Mouse (Mus musculus): ENCODE results near the gene Tmod2. TPM values are rescaled to one million over a fixed set of nuclear protein-coding genes. Genes with fewer than 3 reads are reported as not detected.
A peak's percentile ranks its signal among the peaks of the same experiment; 100 is the strongest.

Tmod2 gene
- total and polyA plus RNA-seq, 3 experiments: not detected

DNA sequence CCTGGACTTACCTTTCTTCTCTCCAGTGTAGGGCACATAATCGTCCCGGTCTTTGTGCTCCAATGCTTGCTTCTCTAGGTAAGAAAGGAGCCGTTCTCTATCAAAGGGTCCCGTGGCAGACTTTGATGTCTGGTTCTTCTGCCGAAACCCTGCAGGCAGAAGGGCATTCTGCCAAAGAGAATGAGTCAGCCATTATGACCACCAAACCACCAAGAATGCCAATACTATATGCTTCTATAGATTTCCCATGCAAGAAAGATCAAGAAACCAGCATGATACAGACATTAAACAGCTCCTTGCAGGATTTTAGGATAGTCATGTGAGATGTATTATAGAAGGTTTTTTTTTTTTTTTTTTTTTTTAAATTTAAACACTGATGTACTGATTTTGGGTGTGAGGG, 81.8 kb downstream of the Tmod2 start (continued):
- TF ChIP-seq USF2 (IDR thresholded peaks at IDR 0.05; ENCODE audit: borderline replicate concordance in 1 of 2, insufficient read depth in 1 of 2, low read depth in 1 of 2, low read length in 2 of 2) (no peak), MYB (IDR thresholded peaks at IDR 0.05; ENCODE audit: low read depth, low read length) (no peak), ZMIZ1 (IDR thresholded peaks at IDR 0.05; ENCODE audit: low read depth, low read length) (no peak), HCFC1 (IDR thresholded peaks at IDR 0.05; ENCODE audit: low read depth, low read length) (no peak)

DNA sequence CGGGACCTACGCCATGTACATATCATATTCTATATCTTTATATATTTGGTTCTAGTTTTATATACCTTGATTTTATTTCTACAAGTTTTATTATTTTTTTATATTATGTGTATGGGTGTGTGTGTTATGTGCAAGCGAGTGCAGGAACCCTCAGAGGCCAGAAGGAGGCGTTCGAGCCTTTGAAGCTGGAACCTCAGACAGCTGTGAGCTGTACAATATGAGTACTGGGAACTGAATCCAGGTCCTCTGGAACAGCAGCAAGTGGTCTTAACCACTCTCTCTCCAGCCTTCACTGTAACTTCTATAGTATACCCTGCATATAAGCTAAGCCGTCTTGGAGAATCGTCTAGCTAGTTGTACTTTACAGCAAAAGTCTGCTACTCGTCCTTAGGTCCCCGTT, 83.0 kb downstream of the Tmod2 start:
- Histone ChIP-seq H3K27ac (ENCODE audit: control insufficient read depth, low read depth, low read length) (no peak overlapping the region), H3K9me3 (replicated peaks; ENCODE audit: insufficient read depth, low read length) (no peaks in the 10 kb centered on the region), H3K4me1 (ENCODE audit: control insufficient read depth in 1 of 2, insufficient read depth in 2 of 2, low read length in 2 of 2) (peaks cover 15% of the 10 kb centered on the region in 2 experiments), H3K79me2 (ENCODE audit: control insufficient read depth, insufficient read depth, low read length, poor library complexity) (no peaks in the 10 kb centered on the region; the same call in 1 of the 2 replicates), H3K9ac (ENCODE audit: control insufficient read depth, low read depth, low read length, poor library complexity, severe bottlenecking) (no peak overlapping the region), H3K27me3 (ENCODE audit: control insufficient read depth in 1 of 2, insufficient read depth in 2 of 2, low read length in 2 of 2) (no peaks in the 10 kb centered on the region), H3K36me3 (ENCODE audit: control insufficient read depth in 1 of 2, insufficient read depth in 2 of 2, low read length in 2 of 2) (peaks cover 13 to 27% of the 10 kb centered on the region in 2 experiments), H3K4me3 (ENCODE audit: control insufficient read depth in 1 of 2, insufficient read depth in 1 of 2, low read depth in 2 of 2, low read length in 2 of 2) (no peak overlapping the region)
- DNase-seq (ENCODE audit: low read depth, low spot score): peak; percentile 41
- TF ChIP-seq CTCF (IDR thresholded peaks at IDR 0.05 in 2 of 3, conservative IDR thresholded peaks at IDR 0.05 in 1 of 3; ENCODE audit: control insufficient read depth in 1 of 3, insufficient read depth in 1 of 3, low read depth in 2 of 3, low read length in 3 of 3, poor library complexity in 1 of 3, severe bottlenecking in 1 of 3) (peak in 2 of 3 experiments; percentile 21 to 34; a peak in 3 of 6 replicates), SIN3A (IDR thresholded peaks at IDR 0.05; ENCODE audit: low read length) (no peak), SMC3 (IDR thresholded peaks at IDR 0.05; ENCODE audit: low read depth, low read length) (peak; percentile 24)

DNA sequence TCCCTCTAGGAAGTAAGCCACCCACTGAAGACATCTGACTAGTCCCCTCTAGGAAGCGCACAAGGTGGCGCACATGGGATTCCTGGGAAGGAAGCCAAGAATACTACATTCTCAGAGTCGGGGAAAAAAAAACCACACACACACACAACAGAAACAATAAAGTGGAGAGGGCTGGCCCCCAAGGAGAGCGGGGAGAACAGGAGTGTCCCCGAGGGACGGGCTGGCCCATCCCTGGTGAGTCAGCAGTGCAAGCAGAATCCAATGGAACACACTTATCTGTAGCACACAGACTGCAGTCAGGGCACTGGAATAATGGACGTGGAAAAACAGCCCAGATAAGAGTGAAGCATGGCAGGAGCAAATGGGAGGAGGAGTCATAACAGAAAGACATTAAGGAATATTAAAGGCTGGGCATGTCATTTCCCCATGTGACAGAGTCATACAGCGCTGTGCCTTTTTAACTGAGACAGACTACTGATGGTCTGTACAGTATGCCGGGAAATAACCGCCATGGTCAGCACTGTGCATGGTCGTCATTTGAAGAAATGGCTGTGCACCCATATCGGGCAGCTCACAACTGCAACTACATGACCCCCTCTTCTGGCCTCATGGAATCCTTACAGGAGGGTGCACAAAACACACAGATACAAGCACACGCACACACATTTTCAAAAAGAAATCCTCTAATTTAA, 83.6 kb downstream of the Tmod2 start:
- peaks cover 13 to 27% of the 10 kb centered on the region in 2 experiments for H3K36me3 ChIP-seq (ENCODE audit: control insufficient read depth in 1 of 2, insufficient read depth in 2 of 2, low read length in 2 of 2)
- H3K4me3 ChIP-seq (ENCODE audit: control insufficient read depth in 1 of 2, insufficient read depth in 1 of 2, low read depth in 2 of 2, low read length in 2 of 2): no peak overlapping the region
- H3K9me3 ChIP-seq (replicated peaks; ENCODE audit: insufficient read depth, low read length): no peaks in the 10 kb centered on the region
- no peak overlapping the region for H3K9ac ChIP-seq (ENCODE audit: control insufficient read depth, low read depth, low read length, poor library complexity, severe bottlenecking)
- TF ChIP-seq SIN3A (IDR thresholded peaks at IDR 0.05; ENCODE audit: low read length): no peak
- peak; percentile 42; the same call in 1 of the 2 replicates for TF ChIP-seq GATA1 (IDR thresholded peaks at IDR 0.05; ENCODE audit: low read depth, low read length)
- TF ChIP-seq MXI1 (IDR thresholded peaks at IDR 0.05; ENCODE audit: low read depth, low read length): no peak
- no peak for TF ChIP-seq MYC (IDR thresholded peaks at IDR 0.05; ENCODE audit: low read depth, low read length)
- no peak for TF ChIP-seq POLR2A (IDR thresholded peaks at IDR 0.05; ENCODE audit: control insufficient read depth in 1 of 2, insufficient read depth in 1 of 2, low read depth in 1 of 2, low read length in 2 of 2, poor library complexity in 1 of 2)
- TF ChIP-seq CTCF (IDR thresholded peaks at IDR 0.05 in 2 of 3, conservative IDR thresholded peaks at IDR 0.05 in 1 of 3; ENCODE audit: control insufficient read depth in 1 of 3, insufficient read depth in 1 of 3, low read depth in 2 of 3, low read length in 3 of 3, poor library complexity in 1 of 3, severe bottlenecking in 1 of 3): no peak
- TF ChIP-seq EP300 (IDR thresholded peaks at IDR 0.05; ENCODE audit: low read depth in 1 of 2, low read length in 2 of 2): peak in 1 of 2 experiments; percentile 23; a peak in 1 of 4 replicates
- no peak for TF ChIP-seq UBTF (IDR thresholded peaks at IDR 0.05; ENCODE audit: borderline replicate concordance, insufficient read depth, low read depth, low read length)
- TF ChIP-seq TAL1 (IDR thresholded peaks at IDR 0.05; ENCODE audit: low read length): peak; percentile 86
- TF ChIP-seq MEF2A (IDR thresholded peaks at IDR 0.05; ENCODE audit: extremely low read depth, insufficient replicate concordance, low read depth, low read length, poor library complexity, severe bottlenecking): no peak
- no peak for TF ChIP-seq HCFC1 (IDR thresholded peaks at IDR 0.05; ENCODE audit: low read depth, low read length)
- no peak for TF ChIP-seq GABPA (IDR thresholded peaks at IDR 0.05; ENCODE audit: low read depth, low read length)
- H3K27ac ChIP-seq (ENCODE audit: control insufficient read depth, low read depth, low read length): no peak overlapping the region
- H3K27me3 ChIP-seq (ENCODE audit: control insufficient read depth in 1 of 2, insufficient read depth in 2 of 2, low read length in 2 of 2): no peaks in the 10 kb centered on the region
- DNase-seq (ENCODE audit: low read depth, low spot score): peak; percentile 50
- peaks cover 15% of the 10 kb centered on the region in 2 experiments for H3K4me1 ChIP-seq (ENCODE audit: control insufficient read depth in 1 of 2, insufficient read depth in 2 of 2, low read length in 2 of 2)
- H3K79me2 ChIP-seq (ENCODE audit: control insufficient read depth, insufficient read depth, low read length, poor library complexity): no peaks in the 10 kb centered on the region; the same call in 1 of the 2 replicates

Data from MEL (cell line).